Mouse (Mus musculus) MEL (cell line): ENCODE measurements around the gene Fndc3a. TPM values are rescaled to one million over a fixed set of nuclear protein-coding genes. Genes with fewer than 3 reads are reported as not detected.

Experiments
- DNase-seq: peaks from one replicate; pipeline ENCODE4 v3.0.0; 2011; ENCODE audit warnings: low read depth, low spot score
- H3K27ac ChIP-seq: 2 replicates; pipeline ENCODE4 v1.5.1; 2012; ENCODE audit warnings: low read depth, mild to moderate bottlenecking, control low read depth, low read length, moderate library complexity; ENCODE audit not compliant: control insufficient read depth
- H3K27me3 ChIP-seq, 2 experiments: fragments of 150-350 bp in 1 of 2; sonication (generic) in 1 of 2; 2 replicates each; pipeline ENCODE4 v1.6.1; 2012; ENCODE audit warnings: low read length in 2 of 2, mild to moderate bottlenecking in 2 of 2, improper control_type of control experiment in 1 of 2, moderate library complexity in 1 of 2; ENCODE audit not compliant: insufficient read depth in 2 of 2, control insufficient read depth in 1 of 2
- H3K36me3 ChIP-seq, 2 experiments: 2 replicates each; pipeline ENCODE4 v1.6.1; 2012 to 2014; ENCODE audit warnings: low read length in 2 of 2, improper control_type of control experiment in 1 of 2, inconsistent platforms in 1 of 2, mild to moderate bottlenecking in 1 of 2; ENCODE audit not compliant: insufficient read depth in 2 of 2, control insufficient read depth in 1 of 2
- H3K4me1 ChIP-seq, 2 experiments: fragments of 150-350 bp in 1 of 2; sonication (generic) in 1 of 2; 2 replicates each; pipeline ENCODE4 v1.6.1; 2012; ENCODE audit warnings: low read length in 2 of 2, improper control_type of control experiment in 1 of 2, mild to moderate bottlenecking in 1 of 2; ENCODE audit not compliant: insufficient read depth in 2 of 2, control insufficient read depth in 1 of 2
- H3K4me3 ChIP-seq, 2 experiments: fragments of 150-350 bp in 1 of 2; sonication (generic) in 1 of 2; 2 replicates each; pipeline ENCODE4 v1.5.1; 2012; ENCODE audit warnings: low read depth in 2 of 2, low read length in 2 of 2, mild to moderate bottlenecking in 2 of 2, moderate library complexity in 2 of 2, control low read depth in 1 of 2, improper control_type of control experiment in 1 of 2; ENCODE audit not compliant: control insufficient read depth in 1 of 2, insufficient read depth in 1 of 2
- H3K79me2 ChIP-seq: 2 replicates; pipeline ENCODE4 v1.6.1; 2012; ENCODE audit warnings: mild to moderate bottlenecking, low read length, moderate library complexity; ENCODE audit not compliant: control insufficient read depth, poor library complexity, insufficient read depth
- H3K9ac ChIP-seq: 2 replicates; pipeline ENCODE4 v1.6.1; 2012; ENCODE audit warnings: low read depth, mild to moderate bottlenecking, control low read depth, low read length, moderate library complexity; ENCODE audit not compliant: control insufficient read depth, poor library complexity, severe bottlenecking
- H3K9me3 ChIP-seq: fragments of 150-350 bp; sonication (generic); replicated peaks from 2 replicates; pipeline ENCODE4 v1.6.1; 2012; ENCODE audit warnings: mild to moderate bottlenecking, low read length, improper control_type of control experiment, moderate library complexity; ENCODE audit not compliant: insufficient read depth
- BHLHE40 ChIP-seq: IDR thresholded peaks from 2 replicates; pipeline ENCODE4 v1.6.1; 2012; ENCODE audit warnings: low read depth, mild to moderate bottlenecking, inconsistent platforms, low read length, improper control_type of control experiment, borderline replicate concordance
- CHD1 ChIP-seq: IDR thresholded peaks from 2 replicates; pipeline ENCODE4 v1.6.1; 2012; ENCODE audit warnings: low read depth, mild to moderate bottlenecking, inconsistent platforms, low read length, improper control_type of control experiment
- CHD2 ChIP-seq: IDR thresholded peaks from 2 replicates; pipeline ENCODE4 v1.6.1; 2011; ENCODE audit warnings: low read length, improper control_type of control experiment
- E2F4 ChIP-seq: IDR thresholded peaks from 2 replicates; pipeline ENCODE4 v1.6.1; 2011; ENCODE audit warnings: low read depth, low read length, improper control_type of control experiment, borderline replicate concordance
- GABPA ChIP-seq: IDR thresholded peaks from 2 replicates; pipeline ENCODE4 v1.6.1; 2012; ENCODE audit warnings: low read depth, mild to moderate bottlenecking, inconsistent platforms, low read length, improper control_type of control experiment, moderate library complexity
- HCFC1 ChIP-seq: IDR thresholded peaks from 2 replicates; pipeline ENCODE4 v1.6.1; 2012; ENCODE audit warnings: low read depth, mild to moderate bottlenecking, inconsistent platforms, low read length, improper control_type of control experiment, moderate library complexity
- MXI1 ChIP-seq: IDR thresholded peaks from 2 replicates; pipeline ENCODE4 v1.6.1; 2011; ENCODE audit warnings: mild to moderate bottlenecking, low read depth, low read length, improper control_type of control experiment
- MYB ChIP-seq: IDR thresholded peaks from 2 replicates; pipeline ENCODE4 v1.6.1; 2011; ENCODE audit warnings: mild to moderate bottlenecking, low read depth, low read length, improper control_type of control experiment
- MYC ChIP-seq: IDR thresholded peaks from 2 replicates; pipeline ENCODE4 v1.6.1; 2011; ENCODE audit warnings: low read depth, mild to moderate bottlenecking, low read length, improper control_type of control experiment, moderate library complexity
- NELFE ChIP-seq: IDR thresholded peaks from 2 replicates; pipeline ENCODE4 v1.6.1; 2011; ENCODE audit warnings: low read depth, low read length, improper control_type of control experiment
- NRF1 ChIP-seq: IDR thresholded peaks from 2 replicates; pipeline ENCODE4 v1.6.1; 2014; ENCODE audit warnings: low read depth, mild to moderate bottlenecking, inconsistent platforms, low read length, improper control_type of control experiment, moderate library complexity; ENCODE audit not compliant: poor library complexity, insufficient read depth, severe bottlenecking
- POLR2A ChIP-seq, 2 experiments: IDR thresholded peaks; 2 replicates each; pipeline ENCODE4 v1.6.1; 2011 to 2012; ENCODE audit warnings: low read length in 2 of 2, mild to moderate bottlenecking in 2 of 2, control low read depth in 1 of 2, improper control_type of control experiment in 1 of 2, low read depth in 1 of 2, moderate library complexity in 1 of 2; ENCODE audit not compliant: control insufficient read depth in 1 of 2, insufficient read depth in 1 of 2, poor library complexity in 1 of 2
- POLR2AphosphoS2 ChIP-seq: IDR thresholded peaks from 2 replicates; pipeline ENCODE4 v1.6.1; 2011; ENCODE audit warnings: low read length, improper control_type of control experiment
- POLR2AphosphoS5 ChIP-seq: IDR thresholded peaks from 2 replicates; pipeline ENCODE4 v1.6.1; 2012; ENCODE audit warnings: low read depth, borderline replicate concordance, mild to moderate bottlenecking, inconsistent platforms, low read length, moderate library complexity, mixed read lengths
- SIN3A ChIP-seq: IDR thresholded peaks from 2 replicates; pipeline ENCODE4 v1.6.1; 2012; ENCODE audit warnings: low read length, improper control_type of control experiment, inconsistent platforms
- TBP ChIP-seq: IDR thresholded peaks from 2 replicates; pipeline ENCODE4 v1.8.0; 2011; ENCODE audit warnings: low read depth, low read length, improper control_type of control experiment
- UBTF ChIP-seq: IDR thresholded peaks from 2 replicates; pipeline ENCODE4 v1.6.1; 2012; ENCODE audit warnings: low read depth, mild to moderate bottlenecking, inconsistent platforms, low read length, improper control_type of control experiment, moderate library complexity, borderline replicate concordance; ENCODE audit not compliant: insufficient read depth
- ZC3H11A ChIP-seq: IDR thresholded peaks from 2 replicates; pipeline ENCODE4 v1.6.1; 2012; ENCODE audit warnings: low read depth, mild to moderate bottlenecking, inconsistent platforms, low read length, improper control_type of control experiment
- ZKSCAN1 ChIP-seq: IDR thresholded peaks from 2 replicates; pipeline ENCODE4 v1.6.1; 2012; ENCODE audit warnings: low read depth, mild to moderate bottlenecking, inconsistent platforms, low read length, improper control_type of control experiment, moderate library complexity
- ZMIZ1 ChIP-seq: IDR thresholded peaks from 2 replicates; pipeline ENCODE4 v1.6.1; 2012; ENCODE audit warnings: low read depth, mild to moderate bottlenecking, inconsistent platforms, low read length, improper control_type of control experiment, moderate library complexity
- ZNF384 ChIP-seq: IDR thresholded peaks from 2 replicates; pipeline ENCODE4 v1.6.1; 2012; ENCODE audit warnings: low read depth, mild to moderate bottlenecking, inconsistent platforms, low read length, improper control_type of control experiment
- polyA plus RNA-seq, 2 experiments: library from polyadenylated mRNA; stranded (reverse) in 1 of 2; unstranded in 1 of 2; fragments of >175 nt in 1 of 2; fragments of >200 nt in 1 of 2; gene quantifications; 2 replicates each; pipeline versions ENCODE4 v1.2.1 to v1.2.4; 2012; ENCODE audit warnings: low replicate concordance in 2 of 2, low read depth in 1 of 2; ENCODE audit not compliant: insufficient read length in 2 of 2, insufficient read depth in 1 of 2, missing spikeins in 1 of 2
- total RNA-seq: library from RNA; depleted of rRNA; stranded (reverse); fragments of 300-350 nt; gene quantifications from 2 replicates; pipeline ENCODE4 v1.2.3, GENCODE M21; 2012; rRNA removed

The Fndc3a gene
- total RNA-seq = 3.9 and 4.2 TPM in 2 replicates
- polyA plus RNA-seq = 1 to 10 TPM in 1 of 2 experiments, not detected in 1; 9.0 TPM

DNA sequence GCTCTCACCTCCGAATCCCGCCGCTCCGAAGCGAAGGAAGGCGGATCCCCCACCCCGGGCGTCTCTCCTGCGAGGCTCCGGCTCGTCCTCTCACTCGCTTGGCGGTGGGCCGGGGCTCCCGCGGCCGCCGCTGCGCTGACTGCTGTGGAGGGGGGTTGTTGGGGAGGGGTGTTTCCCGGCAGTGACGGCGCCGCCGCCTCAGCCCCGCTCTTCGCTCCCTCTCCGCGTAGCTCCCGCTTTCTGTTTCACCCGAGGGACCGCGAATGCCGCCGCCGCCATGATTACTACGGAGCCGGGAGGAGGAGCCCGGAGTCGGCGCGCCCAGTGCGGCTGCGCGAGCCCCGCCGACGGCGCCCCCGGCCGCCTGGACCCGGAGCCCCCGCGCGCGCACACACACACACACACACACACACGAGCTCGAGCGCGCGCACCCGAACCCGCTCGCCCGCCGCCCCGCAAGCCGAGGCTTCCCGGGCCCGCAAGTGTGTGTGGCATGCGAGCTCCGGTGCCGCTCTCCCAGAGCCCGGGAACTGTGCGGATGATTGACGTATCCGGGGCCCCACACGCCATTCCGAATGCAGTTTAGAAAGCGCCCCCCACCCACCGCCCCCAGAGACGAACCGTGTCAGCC lies at the start of gene Fndc3a:
Fndc3a (minus strand) TSS at position 294 of the 631 bp plus-strand sequence.
- Histone ChIP-seq H3K36me3 (peaks cover 0 to 2% of the 10 kb centered on the region in 2 experiments; a peak in 1 of 4 replicates), H3K9me3 (no peaks in the 10 kb centered on the region), H3K4me1 (peaks cover 0 to 2% of the 10 kb centered on the region in 2 experiments; a peak in 1 of 4 replicates), H3K79me2 (peaks cover 8% of the 10 kb centered on the region), H3K4me3 (peak within 1 kb of the TSS; percentile 89 to 95)
- TF ChIP-seq POLR2A (IDR thresholded peaks at IDR 0.05; ENCODE audit: control insufficient read depth in 1 of 2, insufficient read depth in 1 of 2, low read depth in 1 of 2, low read length in 2 of 2, poor library complexity in 1 of 2) (0 out of 4 replicates have a peak, but pooled peaks of 1 of the 2 experiments have one; percentile 31), HCFC1 (peak; percentile 59), CHD2 (no peak), NELFE (peak; percentile 25; the same call in 1 of the 2 replicates), NRF1 (peak; percentile 74)
- TF ChIP-seq, all 39 proteins: peak for 4
- Histone ChIP-seq H3K9ac (peak within 1 kb of the TSS; percentile 93), H3K27ac (peak within 1 kb of the TSS; percentile 42; the same call in 1 of the 2 replicates), H3K27me3 (no peaks in the 10 kb centered on the region)
- peak; percentile 62 for DNase-seq

DNA sequence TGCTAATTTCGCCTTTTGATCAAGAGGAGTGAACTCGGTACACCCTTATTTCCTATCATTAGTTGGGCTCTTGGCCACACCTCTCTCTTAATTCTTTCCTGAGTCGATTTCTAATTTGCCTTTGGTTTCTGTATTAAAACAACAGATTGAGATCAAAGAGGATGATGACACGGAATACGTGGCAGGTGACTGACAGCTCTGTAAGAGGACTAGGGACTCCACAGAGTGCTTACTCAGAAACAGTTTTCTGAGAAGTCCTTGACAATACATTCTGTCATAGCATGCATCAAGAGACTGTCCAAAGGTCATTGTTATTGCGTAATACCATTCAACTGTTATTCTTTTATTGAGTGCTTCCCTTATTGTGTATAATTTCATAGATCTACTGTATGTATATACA lies 43.1 kb upstream of the Fndc3a start:
- no peak for DNase-seq
- no peak for TF ChIP-seq ZC3H11A
- TF ChIP-seq SIN3A = no peak
- no peak for TF ChIP-seq CHD2
- TF ChIP-seq NELFE = no peak
- no peak for TF ChIP-seq GABPA
- no peak for TF ChIP-seq MYC
- no peak for TF ChIP-seq POLR2AphosphoS2
- no peak for TF ChIP-seq HCFC1
- no peak for TF ChIP-seq UBTF
- TF ChIP-seq BHLHE40 = no peak
- no peak for TF ChIP-seq ZNF384
- TF ChIP-seq ZKSCAN1 = no peak
- no peak for TF ChIP-seq NRF1
- TF ChIP-seq MXI1 = no peak
- TF ChIP-seq TBP = no peak
- no peak for TF ChIP-seq ZMIZ1
- TF ChIP-seq POLR2AphosphoS5 = no peak
- no peak for TF ChIP-seq MYB
- no peak for TF ChIP-seq E2F4
- TF ChIP-seq CHD1 = no peak
- TF ChIP-seq, all 39 proteins: peak for 0
- Histone ChIP-seq H3K4me1 (no peaks in the 10 kb centered on the region), H3K4me3 (no peak overlapping the region), H3K9ac (no peak overlapping the region), H3K9me3 (no peaks in the 10 kb centered on the region), H3K79me2 (no peaks in the 10 kb centered on the region), H3K27me3 (no peaks in the 10 kb centered on the region), H3K27ac (no peak overlapping the region), H3K36me3 (no peaks in the 10 kb centered on the region)
